Mouse (Mus musculus): Measurements from ENCODE around the gene Pex6. TPM values are rescaled to one million over a fixed set of nuclear protein-coding genes. Genes with fewer than 3 reads are reported as not detected.
A peak's percentile ranks its signal among the peaks of the same experiment; 100 is the strongest.

Pex6 gene
- polyA plus RNA-seq, 1 experiment from 2014 or later: 28.5 TPM

GRCm38 (mm10) chr17:46772038-46772403 is 60.8 kb downstream of the Pex6 start:
- H3K27ac ChIP-seq: peak overlapping the region; percentile 94
- peaks cover 31% of the 10 kb centered on the region for H3K36me3 ChIP-seq
- 4% methylated on average over 5 of the region's 5 CpGs for WGBS
- H3K4me3 ChIP-seq (replicated peaks): peak overlapping the region; percentile 96
- H3K9ac ChIP-seq: peak overlapping the region; percentile 93
- no peaks in the 10 kb centered on the region for H3K27me3 ChIP-seq
- H3K4me1 ChIP-seq: peaks cover 24% of the 10 kb centered on the region
- H3K9me3 ChIP-seq (replicated peaks): no peaks in the 10 kb centered on the region
- peak overlapping the region; percentile 75 for H3K4me2 ChIP-seq
- ATAC-seq (replicated peaks; ENCODE audit: low FRiP score): no peak

- peak; percentile 87 for ATAC-seq (replicated peaks; ENCODE audit: low FRiP score)
- Histone ChIP-seq H3K4me3 (replicated peaks) (peak within 1 kb of the TSS; percentile 96), H3K4me1 (peaks cover 24% of the 10 kb centered on the region), H3K27me3 (no peaks in the 10 kb centered on the region), H3K4me2 (peak within 1 kb of the TSS; percentile 75), H3K9me3 (replicated peaks) (no peaks in the 10 kb centered on the region), H3K36me3 (peaks cover 37% of the 10 kb centered on the region), H3K9ac (peak within 1 kb of the TSS; percentile 93), H3K27ac (peak within 1 kb of the TSS; percentile 94)
- WGBS: under 1% methylated on average over 50 of the region's 50 CpGs
Measured at GRCm38 (mm10) chr17:46772404-46773277, 61.4 kb downstream of the Pex6 start, which contains the start of gene 2310039H08Rik. TSS of gene 2310039H08Rik (plus strand) at chr17:46772635.

GRCm38 (mm10) chr17:46773278-46774130 is 62.2 kb downstream of the Pex6 start:
- WGBS: 8% methylated on average over 19 of the region's 20 CpGs
- Histone ChIP-seq H3K9ac (peak overlapping the region; percentile 93), H3K27ac (peak overlapping the region; percentile 94), H3K4me1 (peaks cover 19% of the 10 kb centered on the region), H3K4me3 (replicated peaks) (peak overlapping the region; percentile 96), H3K36me3 (peaks cover 46% of the 10 kb centered on the region), H3K27me3 (no peaks in the 10 kb centered on the region), H3K4me2 (peak overlapping the region; percentile 75), H3K9me3 (replicated peaks) (no peaks in the 10 kb centered on the region)
- no peak for ATAC-seq (replicated peaks; ENCODE audit: low FRiP score)

GRCm38 (mm10) chr17:46774131-46774472 is 62.8 kb downstream of the Pex6 start:
- no peak overlapping the region for H3K9ac ChIP-seq
- H3K4me1 ChIP-seq: peaks cover 19% of the 10 kb centered on the region
- ATAC-seq (replicated peaks; ENCODE audit: low FRiP score): no peak
- no peak overlapping the region; the same call in 1 of the 2 replicates for H3K27ac ChIP-seq
- H3K4me2 ChIP-seq: peak overlapping the region; percentile 75
- no peaks in the 10 kb centered on the region for H3K9me3 ChIP-seq (replicated peaks)
- H3K36me3 ChIP-seq: peaks cover 52% of the 10 kb centered on the region
- H3K4me3 ChIP-seq (replicated peaks): peak overlapping the region; percentile 96
- 40% methylated on average over 2 of the region's 2 CpGs for WGBS
- H3K27me3 ChIP-seq: no peaks in the 10 kb centered on the region

GRCm38 (mm10) chr17:46775070-46775469 is 63.8 kb downstream of the Pex6 start:
- Histone ChIP-seq H3K4me2 (no peak overlapping the region), H3K27me3 (no peaks in the 10 kb centered on the region), H3K9me3 (replicated peaks) (no peaks in the 10 kb centered on the region), H3K36me3 (peaks cover 61% of the 10 kb centered on the region), H3K9ac (no peak overlapping the region), H3K4me1 (peaks cover 24% of the 10 kb centered on the region), H3K4me3 (replicated peaks) (no peak overlapping the region), H3K27ac (no peak overlapping the region)
- no peak for ATAC-seq (replicated peaks; ENCODE audit: low FRiP score)
- 96% methylated on average over 9 of the region's 9 CpGs for WGBS

Other genes starting within 250 kb of the Pex6 start
- gene Ttbk1, start 223.8 kb upstream of the Pex6 start, polyA plus RNA-seq (2015; fragmentation: Nextera tagmentation; extraction: Ambion mirVana): 0.17 and 0.26 TPM in 2 replicates
- 58.0 and 58.5 TPM in 2 replicates for gene Dnph1, start 214.8 kb upstream of the Pex6 start, polyA plus RNA-seq (2015; fragmentation: Nextera tagmentation; extraction: Ambion mirVana)
- 5.3 and 5.8 TPM in 2 replicates for gene Cul9, start 165.1 kb upstream of the Pex6 start, polyA plus RNA-seq (2015; fragmentation: Nextera tagmentation; extraction: Ambion mirVana)
- gene Srf, start 155.3 kb upstream of the Pex6 start, polyA plus RNA-seq (2015; fragmentation: Nextera tagmentation; extraction: Ambion mirVana): 9.1 and 9.5 TPM in 2 replicates
- 120 and 138 TPM in 2 replicates for gene Ptk7, start 82.0 kb upstream of the Pex6 start, polyA plus RNA-seq (2015; fragmentation: Nextera tagmentation; extraction: Ambion mirVana)
- gene Klc4, start 65.4 kb upstream of the Pex6 start, polyA plus RNA-seq (2015; fragmentation: Nextera tagmentation; extraction: Ambion mirVana): 36.9 and 42.4 TPM in 2 replicates
- 108 and 124 TPM in 2 replicates for gene Mrpl2, start 65.2 kb upstream of the Pex6 start, polyA plus RNA-seq (2015; fragmentation: Nextera tagmentation; extraction: Ambion mirVana)
- 55.5 and 59.2 TPM in 2 replicates for gene Cul7, start 61.1 kb upstream of the Pex6 start, polyA plus RNA-seq (2015; fragmentation: Nextera tagmentation; extraction: Ambion mirVana)
- gene Rrp36, start 37.1 kb upstream of the Pex6 start, polyA plus RNA-seq (2015; fragmentation: Nextera tagmentation; extraction: Ambion mirVana): 63.9 and 65.4 TPM in 2 replicates
- gene Mea1, start 32.7 kb upstream of the Pex6 start, polyA plus RNA-seq (2015; fragmentation: Nextera tagmentation; extraction: Ambion mirVana): 146 and 147 TPM in 2 replicates
- 119 and 131 TPM in 2 replicates for gene Klhdc3, start 30.5 kb upstream of the Pex6 start, polyA plus RNA-seq (2015; fragmentation: Nextera tagmentation; extraction: Ambion mirVana)
- gene Ppp2r5d, start 6.4 kb upstream of the Pex6 start, polyA plus RNA-seq (2015; fragmentation: Nextera tagmentation; extraction: Ambion mirVana): 96.7 and 105 TPM in 2 replicates
- gene Gnmt, start 17.7 kb downstream of the Pex6 start, polyA plus RNA-seq (2015; fragmentation: Nextera tagmentation; extraction: Ambion mirVana): 1.5 and 2.8 TPM in 2 replicates
- gene Cnpy3, start 40.8 kb downstream of the Pex6 start, polyA plus RNA-seq (2015; fragmentation: Nextera tagmentation; extraction: Ambion mirVana): 79.3 and 83.5 TPM in 2 replicates
- 0.33 and 0.64 TPM in 2 replicates for gene Ptcra, start 52.2 kb downstream of the Pex6 start, polyA plus RNA-seq (2015; fragmentation: Nextera tagmentation; extraction: Ambion mirVana)
- gene 2310039H08Rik, start 61.2 kb downstream of the Pex6 start, polyA plus RNA-seq (2015; fragmentation: Nextera tagmentation; extraction: Ambion mirVana): 75.6 and 80.0 TPM in 2 replicates
- 179 and 189 TPM in 2 replicates for gene Rpl7l1, start 71.2 kb downstream of the Pex6 start, polyA plus RNA-seq (2015; fragmentation: Nextera tagmentation; extraction: Ambion mirVana)
- 4.2 and 4.9 TPM in 2 replicates for gene Bicral, start 147.0 kb downstream of the Pex6 start, polyA plus RNA-seq (2015; fragmentation: Nextera tagmentation; extraction: Ambion mirVana)
- 59.3 and 59.7 TPM in 2 replicates for gene Tbcc, start 179.2 kb downstream of the Pex6 start, polyA plus RNA-seq (2015; fragmentation: Nextera tagmentation; extraction: Ambion mirVana)
- 0.08 TPM in 1 of 2 replicates, not detected in the other for gene Prph2, start 199.0 kb downstream of the Pex6 start, polyA plus RNA-seq (2015; fragmentation: Nextera tagmentation; extraction: Ambion mirVana)

Measured in kidney, embryonic 15.5 days (tissue).